Mouse (Mus musculus): ENCODE data around the gene Mc1r.

DNA sequence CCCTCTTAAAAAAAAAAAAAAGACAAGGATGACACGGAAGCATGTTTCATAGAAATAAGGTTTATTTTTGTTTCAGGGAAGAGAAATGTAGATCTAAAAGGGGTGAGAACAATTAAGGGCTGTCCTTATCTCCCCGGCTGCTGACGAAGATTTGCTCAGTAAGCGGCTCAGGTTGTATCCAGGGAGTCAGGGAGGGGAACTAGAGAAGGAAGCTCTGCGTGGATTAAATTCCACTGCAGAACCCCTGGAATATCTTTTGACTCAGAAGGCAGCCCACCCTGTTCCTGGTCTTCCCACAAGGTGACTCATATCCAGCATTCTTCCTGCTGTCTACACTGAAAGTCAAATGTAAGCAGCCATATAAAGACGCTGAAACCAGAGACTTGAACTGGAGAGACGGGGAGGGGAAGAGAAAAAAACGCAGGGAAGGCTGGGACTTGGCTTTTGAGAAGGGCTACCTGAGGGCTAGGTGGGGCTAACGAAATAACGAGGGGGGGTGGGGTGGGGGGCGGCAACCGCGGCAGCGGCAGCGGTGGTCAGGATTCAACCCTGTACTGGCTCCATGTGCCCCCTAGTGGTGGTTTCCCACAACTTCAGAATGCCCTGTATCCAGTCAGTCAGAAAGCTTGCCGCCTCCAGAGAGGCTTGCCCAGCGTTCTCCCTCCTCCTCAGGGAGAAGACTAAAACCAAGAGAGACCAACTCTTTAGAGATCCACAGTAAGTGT, 15.3 kb downstream of the Mc1r start:
- TF ChIP-seq CTCF (IDR thresholded peaks at IDR 0.05 in 2 of 3, conservative IDR thresholded peaks at IDR 0.05 in 1 of 3; ENCODE audit: control insufficient read depth in 1 of 3, insufficient read depth in 1 of 3, low read depth in 2 of 3, low read length in 3 of 3, poor library complexity in 1 of 3, severe bottlenecking in 1 of 3) (peak; percentile 74 to 88 (median 75)), GABPA (IDR thresholded peaks at IDR 0.05; ENCODE audit: low read depth, low read length) (no peak), RAD21 (IDR thresholded peaks at IDR 0.05; ENCODE audit: low read depth, low read length) (peak; percentile 59), USF1 (IDR thresholded peaks at IDR 0.05; ENCODE audit: low read depth, low read length) (no peak), USF2 (IDR thresholded peaks at IDR 0.05; ENCODE audit: borderline replicate concordance in 1 of 2, insufficient read depth in 1 of 2, low read depth in 1 of 2, low read length in 2 of 2) (no peak), GATA1 (IDR thresholded peaks at IDR 0.05; ENCODE audit: low read depth, low read length) (peak; percentile 63), ZMIZ1 (IDR thresholded peaks at IDR 0.05; ENCODE audit: low read depth, low read length) (no peak), MYC (IDR thresholded peaks at IDR 0.05; ENCODE audit: low read depth, low read length) (no peak), E2F4 (IDR thresholded peaks at IDR 0.05; ENCODE audit: borderline replicate concordance, low read depth, low read length) (no peak)
